Mouse (Mus musculus) left cerebral cortex, adult 18-20 months (tissue): Measurements from ENCODE around the gene Cul7. TPM values are rescaled to one million over a fixed set of nuclear protein-coding genes. Genes with fewer than 3 reads are reported as not detected.

Experiments
- DNase-seq, 2 experiments: peaks; one replicate each; pipeline ENCODE4 v3.0.0; 2021 to 2022; ENCODE audit warnings: low spot score in 2 of 2, mixed read lengths in 1 of 2
- total RNA-seq, 2 experiments: library from RNA; stranded (reverse); gene quantifications; 2 replicates each; pipeline ENCODE4 v1.2.3; 2021

The Cul7 gene
- total RNA-seq, 2 experiments from 2014 or later: 26.1 to 27.1 TPM

DNA sequence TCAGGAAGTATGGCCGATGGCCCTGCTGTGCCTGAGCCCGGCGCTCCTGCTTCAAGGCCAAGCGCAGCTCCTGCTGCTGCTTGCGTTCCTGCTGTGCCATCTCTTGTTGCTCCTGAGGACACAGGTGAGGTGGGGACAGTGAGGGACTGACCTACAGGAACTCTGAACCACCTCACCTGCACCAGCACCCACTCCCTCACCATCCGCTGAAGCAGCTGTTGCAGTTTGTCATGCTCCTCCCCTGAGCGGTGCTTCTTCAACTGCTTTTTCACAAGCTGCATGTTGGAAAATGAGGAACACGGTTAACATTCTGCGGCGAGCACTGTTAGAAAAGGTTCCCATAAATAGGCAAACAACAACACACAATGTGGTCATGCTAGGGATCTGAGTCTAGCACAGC is 19.8 kb downstream of the Cul7 start:
- DNase-seq: no peak

DNA sequence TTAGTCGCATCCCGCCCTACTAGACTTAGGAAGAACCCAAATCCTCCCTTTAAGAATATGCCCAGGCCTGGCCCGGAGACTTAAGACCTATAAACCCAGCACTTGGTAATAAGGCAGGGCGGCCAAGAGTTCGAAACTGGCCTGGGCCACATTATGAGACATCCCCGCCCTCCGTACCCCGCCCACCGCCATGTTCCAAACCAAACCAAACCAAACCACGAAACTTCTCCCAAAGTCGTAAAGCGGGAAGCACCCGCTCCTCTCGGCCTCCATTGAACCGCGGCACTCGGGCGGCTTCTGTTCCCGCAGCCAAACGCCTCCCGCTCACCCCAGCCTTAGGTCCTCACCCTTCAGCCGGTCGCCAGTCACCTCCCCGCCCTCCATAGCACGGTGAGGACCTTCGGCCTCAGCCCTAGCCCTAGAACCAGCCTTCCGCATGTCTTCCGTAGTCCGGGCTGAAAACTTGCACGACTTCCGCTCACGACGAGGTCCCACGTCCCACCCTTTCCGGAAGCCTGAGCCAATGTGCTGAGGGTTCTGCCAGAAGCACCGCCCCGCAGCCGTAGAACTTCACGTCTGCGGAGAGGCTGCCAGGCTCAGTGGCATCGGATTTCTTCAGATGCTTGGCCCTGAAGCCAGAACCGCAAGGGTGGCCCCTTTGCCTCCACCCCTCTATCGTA is 23.9 kb downstream of the Cul7 start, which contains the start of gene Rrp36:
Rrp36 (minus strand) TSS at position 503 of the 680 bp plus-strand sequence.
- DNase-seq: peak; percentile 91 to 92

DNA sequence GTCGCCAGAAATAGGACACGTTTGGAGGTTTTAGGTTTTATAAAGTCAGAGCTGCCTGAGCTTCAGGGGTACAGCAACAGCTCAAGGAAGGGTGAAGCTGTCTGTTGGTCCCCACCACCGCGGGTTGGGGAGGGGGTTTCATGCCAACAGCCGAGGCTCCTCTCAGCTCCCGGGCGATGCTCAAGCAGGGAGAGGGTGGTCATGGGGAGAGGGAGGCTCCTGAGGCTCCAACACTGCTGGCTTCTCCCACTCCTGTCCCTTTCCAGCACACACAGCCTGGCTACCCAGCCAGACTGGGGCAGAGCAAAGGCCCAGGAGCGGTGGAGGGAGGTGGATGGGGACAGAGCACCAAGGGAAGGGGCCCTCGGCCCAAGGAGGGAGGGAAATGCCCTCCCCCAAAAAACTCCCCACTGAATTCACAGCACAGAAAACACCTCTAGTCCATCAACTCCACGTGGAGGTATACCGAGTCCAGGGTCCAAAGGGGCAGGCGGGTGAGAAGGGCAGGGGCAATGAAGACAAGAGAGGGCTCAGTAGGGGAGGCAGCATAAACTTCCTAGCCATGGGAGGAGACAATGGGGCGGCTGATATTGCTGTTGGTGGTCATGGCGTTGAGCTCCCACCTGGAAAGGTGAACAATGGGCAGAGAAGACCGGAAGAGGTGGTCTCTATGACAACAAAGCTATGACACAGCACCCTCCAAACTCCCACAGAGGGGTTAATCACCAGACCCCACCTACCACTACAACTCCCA is 24.6 kb downstream of the Cul7 start:
- DNase-seq: no peak

DNA sequence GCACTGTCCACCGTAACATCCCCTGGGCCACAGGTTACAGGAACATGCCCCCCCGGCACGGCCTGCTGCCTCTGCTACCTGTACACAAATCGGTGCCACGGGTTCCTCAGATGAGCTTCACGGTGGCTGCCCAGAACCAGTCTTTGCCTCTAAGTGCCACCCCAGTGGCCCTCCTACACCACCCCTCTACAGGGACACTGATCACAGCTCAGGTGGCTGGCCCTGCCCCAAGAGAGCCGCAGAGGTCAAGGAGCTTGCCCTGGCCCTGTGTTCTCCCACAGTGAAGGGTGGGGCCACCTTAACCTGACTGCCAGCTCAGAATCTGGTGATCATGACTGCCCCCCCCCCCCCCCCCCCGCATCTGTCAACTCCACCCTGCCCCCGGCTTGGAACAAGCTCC is 28.3 kb downstream of the Cul7 start, which contains the start of gene Mea1:
Mea1 (plus strand) TSS at position 378 of the 400 bp plus-strand sequence.
- DNase-seq: no peak

DNA sequence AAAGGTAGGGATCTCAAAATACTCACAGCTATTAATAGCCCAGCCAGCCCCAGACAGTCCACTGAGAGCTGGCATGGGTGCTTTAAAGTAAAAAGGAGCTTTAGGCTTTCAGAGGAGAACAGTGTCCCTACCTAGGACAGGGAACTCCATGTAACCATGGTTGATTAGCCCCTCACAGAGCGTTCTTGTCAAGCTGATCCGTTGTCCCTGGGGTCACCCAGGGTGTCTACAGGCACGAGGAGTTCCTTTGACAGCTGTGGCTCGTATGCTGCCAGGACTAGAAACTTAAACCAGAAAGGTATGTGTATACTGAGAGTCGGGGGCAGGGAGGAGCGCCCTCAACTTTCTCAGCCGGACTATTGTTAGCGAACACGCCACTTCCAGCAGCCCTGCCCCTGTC is 28.8 kb downstream of the Cul7 start:
- no peak for DNase-seq

DNA sequence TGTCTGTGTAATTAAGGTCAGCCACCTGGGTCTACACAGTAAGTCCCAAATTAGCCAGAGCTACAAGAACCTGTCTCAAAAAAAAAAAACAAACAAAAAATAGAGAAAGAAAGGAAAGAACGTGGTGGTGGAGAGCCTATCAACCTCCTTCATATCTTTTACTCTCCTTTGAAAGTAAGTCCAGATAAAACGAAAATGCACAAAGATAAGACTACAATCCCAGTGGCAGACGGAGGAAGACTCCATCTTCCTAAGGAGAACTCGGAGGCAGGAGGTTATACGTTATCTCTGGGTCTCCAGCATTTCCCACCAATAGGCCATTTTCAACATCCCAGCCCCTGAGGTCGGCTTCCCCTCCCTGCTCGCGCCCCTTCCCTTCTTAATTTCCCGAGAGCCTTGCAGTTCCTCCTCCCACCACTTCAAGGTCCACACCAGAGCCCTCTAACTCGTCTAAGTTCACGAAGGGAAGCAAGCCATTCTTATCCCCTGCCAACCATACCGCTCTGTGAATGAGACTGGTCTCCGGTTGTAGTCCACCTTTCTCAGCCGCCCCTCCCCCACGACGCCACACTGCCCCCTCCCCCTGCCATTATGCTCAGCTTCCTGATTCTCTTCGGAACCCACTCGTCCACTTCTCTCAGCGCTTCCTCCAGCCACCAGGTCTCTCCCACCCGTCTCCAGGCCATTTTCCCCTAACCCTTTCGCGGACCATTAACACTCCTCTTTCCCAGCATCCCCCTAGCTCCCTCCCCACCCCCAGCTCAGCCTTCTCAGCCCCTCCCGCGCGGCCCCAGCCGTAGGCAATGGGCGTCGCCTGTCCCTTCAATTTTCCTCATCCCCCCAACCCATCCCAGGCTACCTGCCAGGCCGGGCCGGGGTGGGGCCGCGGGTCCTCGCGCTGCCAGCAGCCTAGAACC is 30.0 kb downstream of the Cul7 start:
- DNase-seq: peak; percentile 24 to 30

DNA sequence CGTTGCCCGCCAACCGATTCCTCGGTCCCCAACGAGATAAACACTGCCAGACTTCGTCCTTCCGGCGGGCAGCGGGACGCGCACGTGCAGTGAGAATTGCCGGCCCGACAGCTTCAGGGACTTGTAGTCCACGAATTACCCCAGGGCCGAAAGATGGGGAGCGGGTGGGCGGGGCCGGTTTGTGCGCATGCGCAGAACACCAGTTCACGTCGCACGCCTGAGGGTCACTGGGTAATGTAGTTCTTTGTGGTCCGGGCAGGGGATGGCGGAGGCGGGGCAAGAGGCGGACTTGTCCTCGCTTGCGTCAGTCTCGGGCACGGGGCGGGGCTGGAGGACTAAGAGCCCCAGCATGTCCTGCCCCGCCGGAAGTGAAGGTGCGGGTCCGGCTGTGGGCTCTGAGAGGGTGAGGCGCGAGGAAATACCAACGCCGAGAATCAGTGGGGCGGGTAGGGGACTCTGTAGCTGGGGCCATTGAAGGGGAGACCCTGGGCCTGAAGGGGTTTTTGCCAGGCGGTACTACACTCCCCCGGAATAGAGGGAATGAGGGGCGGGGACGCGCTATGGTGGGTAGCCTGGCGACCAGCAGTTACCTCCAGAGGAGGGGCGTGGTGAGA is 30.7 kb downstream of the Cul7 start, which contains the start of gene Klhdc3:
Klhdc3 (minus strand) TSS at position 155 of the 614 bp plus-strand sequence.
- peak; percentile 97 to 98 for DNase-seq

DNA sequence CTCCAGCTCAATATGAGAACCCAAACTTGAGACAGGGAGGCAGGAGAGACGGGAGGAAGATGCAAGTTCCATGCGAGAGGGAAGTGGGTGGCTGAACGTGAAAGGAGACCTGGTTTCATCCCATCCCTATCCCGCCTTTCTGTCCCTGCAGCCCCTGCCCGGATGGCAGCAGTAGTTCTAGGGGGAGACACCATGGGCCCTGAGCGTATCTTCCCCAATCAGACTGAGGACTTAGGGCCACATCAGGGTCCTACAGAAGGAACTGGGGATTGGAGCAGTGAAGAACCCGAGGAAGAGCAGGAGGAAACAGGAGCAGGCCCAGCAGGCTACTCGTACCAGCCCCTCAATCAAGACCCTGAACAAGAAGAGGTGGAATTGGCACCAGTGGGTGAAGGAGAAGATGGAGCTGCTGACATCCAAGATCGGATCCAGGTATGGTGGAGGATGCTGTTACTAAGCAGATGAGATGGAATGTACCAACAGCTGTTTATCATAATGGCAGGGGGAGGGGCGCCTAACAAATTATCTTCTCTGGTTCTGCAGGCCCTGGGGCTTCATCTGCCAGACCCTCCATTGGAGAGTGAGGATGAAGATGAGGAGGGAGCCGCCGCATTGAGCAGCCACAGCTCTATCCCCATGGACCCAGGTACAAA is 31.5 kb downstream of the Cul7 start:
- no peak for DNase-seq

DNA sequence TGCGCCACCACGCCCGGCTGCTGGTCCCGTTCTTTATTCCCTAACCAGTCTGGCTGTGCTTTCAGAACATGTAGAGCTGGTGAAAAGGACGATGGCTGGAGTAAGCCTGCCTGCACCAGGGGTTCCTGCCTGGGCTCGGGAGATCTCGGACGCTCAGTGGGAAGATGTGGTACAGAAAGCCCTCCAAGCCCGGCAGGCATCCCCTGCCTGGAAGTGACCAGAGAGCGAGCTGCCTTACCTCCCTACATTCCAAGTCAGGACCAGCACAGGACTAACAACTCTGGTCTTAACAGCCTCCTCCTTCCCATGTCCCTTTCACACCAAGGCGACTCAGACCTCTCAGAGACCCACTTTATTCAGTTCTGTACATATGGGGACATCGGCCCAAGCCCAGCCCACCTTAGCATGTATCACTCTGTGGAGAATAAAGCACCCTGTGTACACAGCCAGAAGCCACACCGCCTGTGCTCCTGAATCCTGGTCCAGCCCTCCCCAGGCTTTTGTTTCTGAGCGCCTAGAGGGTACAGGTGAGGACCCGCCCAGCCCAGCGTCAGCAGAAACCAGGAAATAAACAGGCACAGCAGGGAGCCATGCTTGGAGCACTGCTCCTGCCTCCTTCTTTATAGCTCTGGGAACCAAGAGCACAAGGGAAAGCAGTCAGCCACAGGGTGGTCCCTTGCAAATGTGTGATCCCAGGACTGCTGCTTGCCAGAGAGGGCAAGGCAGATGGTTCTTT is 32.7 kb downstream of the Cul7 start:
- DNase-seq: no peak

DNA sequence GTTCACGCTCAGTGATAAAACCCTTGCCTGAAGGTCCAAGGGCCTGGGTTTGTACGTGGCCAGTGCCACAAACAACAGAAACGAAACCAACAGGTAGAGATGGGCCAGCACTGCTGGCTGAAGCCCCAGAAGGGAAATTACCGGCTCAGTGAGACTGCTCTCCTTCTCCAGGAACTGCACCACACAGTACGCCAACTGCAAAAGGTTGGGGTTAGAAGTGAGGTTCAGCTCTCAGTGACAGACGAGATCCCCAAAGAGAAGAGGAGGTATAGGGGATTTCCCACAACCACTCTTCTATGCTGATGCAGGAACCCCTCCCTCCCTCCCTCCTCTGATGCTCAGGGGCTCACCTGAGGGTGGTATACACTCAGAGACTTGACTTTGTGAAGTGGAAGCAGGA is 35.8 kb downstream of the Cul7 start:
- no peak for DNase-seq

DNA sequence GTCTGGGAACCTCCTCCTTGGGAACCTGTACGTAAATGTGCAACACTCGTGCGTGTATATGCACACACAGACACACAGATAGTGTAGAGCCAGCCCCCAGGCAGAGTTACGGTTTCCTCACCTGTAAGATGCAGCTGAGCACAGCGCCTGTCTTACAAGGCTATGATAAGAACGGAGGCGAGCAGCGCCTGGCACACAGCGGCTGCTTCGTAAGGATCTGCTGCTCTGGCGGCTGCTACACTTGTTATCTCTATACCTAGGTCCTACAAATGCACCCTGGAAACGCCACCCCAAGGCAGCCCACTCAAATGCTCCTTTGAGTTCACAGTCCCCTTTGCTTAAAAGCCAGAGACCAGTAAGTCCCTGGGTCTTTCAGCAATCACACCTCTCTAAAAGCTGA is 40.5 kb downstream of the Cul7 start:
- DNase-seq: no peak

DNA sequence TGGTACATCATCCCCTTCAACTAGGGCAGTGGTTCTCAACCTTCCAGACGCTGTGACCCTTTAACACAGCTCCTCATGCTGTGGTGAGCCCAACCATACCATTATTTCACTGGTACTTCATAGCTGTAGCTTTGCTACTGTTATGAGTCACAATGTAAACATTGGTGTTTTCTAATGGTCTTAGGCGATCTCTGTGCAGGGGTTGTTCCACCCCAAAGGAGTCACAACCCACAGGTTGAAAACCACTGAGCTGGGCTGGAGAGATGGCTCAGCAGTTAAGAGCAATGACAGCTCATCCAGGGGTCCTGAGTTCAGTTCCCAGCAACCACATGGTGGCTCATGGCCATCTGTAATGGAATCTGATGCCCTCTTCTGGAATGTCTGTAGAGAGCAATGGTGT is 41.3 kb downstream of the Cul7 start:
- DNase-seq: no peak

DNA sequence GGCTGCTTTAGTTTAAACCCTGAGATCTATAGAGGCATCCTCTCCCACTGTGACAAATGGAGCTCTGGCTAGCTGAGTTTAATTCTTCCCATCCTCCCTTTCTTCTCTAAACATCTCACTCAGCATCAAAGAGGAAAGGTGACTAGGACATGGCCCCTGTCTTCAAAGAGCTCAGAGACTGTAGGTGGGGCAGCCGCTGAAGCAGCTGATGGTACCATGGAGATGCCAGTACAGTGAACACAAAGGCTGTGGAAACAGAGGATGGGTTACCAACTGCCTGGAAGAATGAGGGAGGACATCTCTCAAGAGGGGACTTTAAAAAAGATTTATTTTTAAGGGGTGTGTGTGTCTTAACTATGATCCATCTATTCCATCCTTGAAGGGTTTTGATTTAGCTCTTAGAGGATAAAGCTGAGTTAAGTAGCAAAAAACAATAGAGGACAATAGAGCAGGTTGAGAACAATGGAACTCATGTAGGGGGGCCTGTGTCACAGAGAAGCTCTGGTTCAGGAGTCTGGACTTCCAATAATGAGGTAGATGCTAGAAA is 44.5 kb downstream of the Cul7 start:
- no peak for DNase-seq

DNA sequence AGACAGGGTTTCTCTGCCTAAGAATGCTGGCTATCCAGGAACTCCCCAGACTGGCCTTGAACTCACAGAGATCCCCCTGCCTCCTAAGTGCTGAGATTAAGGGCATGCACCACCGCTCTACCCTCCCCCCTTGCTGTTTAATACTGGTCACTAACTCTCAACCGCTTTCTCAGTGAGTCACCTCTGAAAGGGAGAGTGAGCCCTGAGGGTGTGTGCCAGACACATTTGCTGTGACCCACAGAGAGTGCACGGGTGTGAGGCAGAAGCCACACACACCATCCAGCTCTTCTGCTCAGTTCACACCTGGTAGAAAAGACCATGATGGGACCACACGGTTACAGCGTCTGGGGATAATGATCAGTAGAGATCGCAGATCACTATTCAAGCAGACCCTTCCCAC is 48.4 kb downstream of the Cul7 start:
- DNase-seq: no peak

DNA sequence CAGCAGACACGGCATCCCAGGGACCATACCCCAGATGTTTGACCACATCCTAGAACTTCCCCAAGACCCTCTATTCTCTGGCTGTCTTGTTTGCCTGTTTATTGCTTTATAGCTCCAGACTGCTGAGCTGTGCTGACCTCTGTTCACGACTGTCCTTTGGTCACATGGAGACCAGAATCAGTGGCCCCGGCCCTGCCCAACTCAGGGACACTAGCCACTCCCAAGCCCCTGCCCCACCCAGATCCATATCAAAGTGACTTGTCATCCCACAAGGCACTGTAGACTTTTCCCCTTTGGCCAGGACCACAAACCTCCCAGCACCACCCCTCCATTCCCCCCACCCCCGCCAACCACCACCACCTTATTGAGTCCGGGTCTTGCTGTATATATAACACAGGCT is 49.1 kb downstream of the Cul7 start:
- no peak for DNase-seq

DNA sequence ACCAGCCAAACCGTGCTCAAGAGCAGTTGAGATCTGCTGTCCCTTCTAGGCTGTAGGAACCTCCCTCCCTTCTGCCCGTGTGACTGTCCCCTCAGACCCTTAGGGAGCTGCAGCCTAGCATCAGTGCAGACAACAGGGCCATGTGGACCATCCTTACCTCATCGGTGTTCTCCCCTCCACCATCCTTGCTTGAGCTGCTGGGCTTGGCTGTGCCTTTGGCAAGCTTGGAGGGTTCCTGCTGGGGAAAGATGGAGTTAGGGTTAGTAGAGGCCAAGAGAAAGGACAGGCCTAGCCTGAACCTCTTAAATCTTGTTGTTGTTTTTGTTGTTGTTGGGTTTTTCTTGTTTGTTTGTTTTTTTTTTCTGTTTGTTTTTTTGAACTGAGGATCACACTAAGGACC is 49.8 kb downstream of the Cul7 start:
- DNase-seq: no peak

DNA sequence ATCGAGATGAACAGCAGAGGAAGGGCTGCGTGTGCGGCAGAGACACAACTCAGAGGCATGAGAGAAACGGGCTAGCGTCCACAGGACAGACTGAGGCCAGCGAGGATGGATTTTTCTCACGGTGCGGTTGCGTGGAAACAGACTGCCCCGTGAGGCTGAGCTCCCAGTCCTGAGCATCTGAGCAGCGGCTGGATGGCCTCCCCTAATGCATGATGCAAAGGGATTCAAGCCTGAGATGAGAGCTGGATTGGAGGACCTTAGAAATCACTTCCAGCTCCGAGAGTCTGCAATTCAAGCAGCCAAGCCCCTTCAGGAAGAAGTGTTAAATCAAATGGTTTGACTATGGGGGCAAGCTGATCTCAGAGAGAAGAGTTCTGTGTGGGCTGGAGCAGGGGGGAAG is 51.4 kb downstream of the Cul7 start:
- peak in 1 of 2 experiments; percentile 25 for DNase-seq

DNA sequence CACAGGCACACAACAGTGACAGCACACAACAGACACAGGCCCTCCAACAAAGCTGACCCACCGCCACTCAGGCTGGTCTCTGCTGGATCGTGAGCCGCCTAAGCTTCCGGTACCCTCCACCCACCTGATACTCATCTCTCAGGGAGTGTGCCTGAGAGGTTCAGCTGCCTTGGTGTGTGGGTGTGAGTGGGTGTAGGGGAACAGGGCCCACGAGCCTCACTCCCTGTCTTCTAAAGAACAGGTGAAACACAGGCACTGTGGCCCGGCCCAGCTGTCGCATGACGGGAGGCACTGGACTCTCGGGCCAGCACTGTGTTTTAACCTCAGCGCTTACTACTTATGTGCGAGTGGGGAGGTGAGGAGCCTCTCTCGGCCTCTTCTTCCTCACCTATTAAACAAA is 52.0 kb downstream of the Cul7 start:
- DNase-seq: peak in 1 of 2 experiments; percentile 16

DNA sequence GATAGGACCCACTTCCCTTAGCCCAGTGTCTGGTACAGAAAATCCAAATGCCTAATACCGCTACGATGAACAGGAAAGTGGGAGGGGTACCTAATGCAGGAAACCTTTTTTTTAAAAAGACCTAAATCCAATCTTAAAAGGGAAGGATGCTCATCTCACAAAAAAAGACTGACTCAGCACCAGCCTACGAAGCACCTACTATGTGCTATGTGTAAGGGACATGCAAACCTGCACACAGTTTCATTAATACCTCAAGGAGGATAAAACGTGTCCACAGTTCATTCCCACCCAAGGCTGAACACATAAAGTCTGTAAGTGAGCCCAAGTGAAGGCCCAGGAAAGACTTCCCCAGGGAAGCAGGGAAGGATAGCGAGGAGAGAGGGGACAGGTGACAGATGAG is 52.4 kb downstream of the Cul7 start:
- DNase-seq: no peak
